Mouse (Mus musculus) thymus, postnatal 14 days (tissue): ENCODE data around the gene Sept8.
"Not testable (repeated sequence)": the region's sequence is repeated elsewhere in the genome, so short reads cannot be mapped to it uniquely, and the experiment has no call there.

Source experiments
- DNase-seq: peaks from one replicate; pipeline ENCODE4 v3.0.0; 2021

Sept8 gene

DNA sequence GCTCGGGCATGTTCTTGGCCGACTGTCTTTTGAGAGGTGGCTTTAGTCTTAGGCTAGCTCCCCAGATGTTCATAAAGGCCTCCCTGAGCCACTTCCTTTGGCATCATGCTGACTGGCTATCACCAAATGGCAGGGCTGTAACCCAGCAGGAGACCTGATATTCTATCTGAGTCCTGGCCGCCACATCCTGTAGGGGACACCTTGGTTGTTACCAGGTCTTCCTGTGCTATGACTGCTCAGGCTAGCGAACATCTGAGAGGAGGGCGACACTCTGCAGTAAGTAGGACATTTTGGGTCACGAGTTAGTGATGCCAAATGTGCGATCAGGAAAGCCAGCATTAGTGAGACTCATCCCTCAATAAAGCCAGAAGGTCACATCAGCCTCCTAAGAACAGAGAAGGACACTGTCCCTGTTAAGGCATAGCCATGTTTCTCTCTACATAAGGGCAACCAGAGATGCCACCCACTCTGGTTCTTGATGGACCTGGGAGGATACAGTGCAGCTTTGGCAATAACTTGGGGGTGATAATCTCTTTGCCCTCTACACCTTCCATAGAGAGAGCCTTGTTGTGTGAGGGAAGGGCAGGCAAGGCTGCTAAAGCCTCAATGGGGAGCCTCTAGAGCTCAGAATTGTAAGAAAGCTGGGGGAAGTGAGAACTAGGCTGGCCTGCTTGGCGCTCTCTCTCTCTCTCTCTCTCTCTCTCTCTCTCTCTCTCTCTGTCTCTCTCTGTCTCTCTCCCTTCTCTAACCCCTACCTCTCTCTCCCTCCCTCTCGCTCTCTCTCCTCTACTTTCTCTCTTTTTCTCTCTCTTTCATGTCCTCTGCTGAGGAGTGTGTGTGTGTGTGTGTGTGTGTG, 9.6 kb downstream of the Sept8 start:
- no peak for DNase-seq

DNA sequence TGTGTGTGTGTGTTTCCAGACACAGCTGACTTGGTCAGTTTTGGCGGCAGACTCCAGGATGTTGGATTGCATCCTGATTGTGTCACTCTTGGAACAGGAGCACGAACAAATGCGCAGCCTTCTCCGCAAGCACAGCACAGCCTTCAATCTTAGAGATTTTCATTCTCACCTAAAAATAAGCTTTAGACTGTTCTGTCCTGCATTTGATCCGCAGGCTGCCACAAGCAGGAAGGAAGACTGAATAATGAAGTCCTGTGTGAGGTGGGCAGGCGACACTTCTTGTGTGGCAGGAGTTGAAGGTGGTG, 10.1 kb downstream of the Sept8 start:
- no peak for DNase-seq

DNA sequence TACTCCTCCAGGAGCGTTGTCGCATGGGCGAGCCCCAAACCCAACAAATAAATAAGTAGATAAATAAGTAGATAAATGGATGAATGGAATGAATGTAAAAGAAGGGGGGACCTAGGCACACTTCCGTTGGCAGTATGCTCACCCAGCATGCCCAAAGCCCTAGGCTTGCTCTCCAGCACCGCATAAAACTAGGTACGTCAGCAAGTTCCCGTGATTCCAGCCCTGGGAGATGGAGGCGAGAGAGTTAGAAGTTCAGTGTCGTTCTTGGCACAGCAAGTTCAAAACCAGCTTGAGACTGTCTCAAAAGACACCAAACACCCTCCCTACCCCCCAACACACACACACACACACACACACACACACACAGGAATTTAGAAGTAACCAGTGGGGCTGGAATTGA, 10.9 kb downstream of the Sept8 start:
- no peak for DNase-seq

DNA sequence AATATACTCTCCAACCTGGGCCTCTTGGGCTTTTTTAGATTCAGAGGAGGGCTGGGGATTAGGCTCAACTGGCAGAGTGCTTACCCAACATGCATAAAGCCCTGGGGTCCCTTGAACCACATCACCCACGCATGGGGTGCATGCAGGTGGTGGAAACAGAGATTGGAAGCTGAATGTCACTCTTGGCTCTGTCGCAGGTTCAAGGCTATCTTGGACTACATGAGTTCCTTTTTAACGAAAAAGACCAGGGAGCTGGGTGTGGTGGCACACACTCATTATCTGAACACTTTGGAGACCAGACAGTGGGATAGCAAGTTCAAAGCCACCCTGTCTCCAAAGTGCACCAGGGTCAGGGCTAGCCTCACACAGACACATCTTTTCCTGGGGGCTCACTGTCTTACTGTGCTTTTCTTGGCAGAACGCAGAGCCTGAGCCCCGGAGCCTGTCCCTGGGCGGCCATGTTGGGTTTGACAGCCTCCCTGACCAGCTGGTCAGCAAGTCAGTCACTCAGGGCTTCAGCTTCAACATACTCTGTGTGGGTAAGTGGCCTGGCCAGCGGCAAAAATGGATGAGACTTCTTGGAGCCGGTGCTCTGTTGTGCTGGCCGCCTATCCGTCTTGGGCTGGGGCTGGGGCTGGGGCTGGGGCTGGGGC, 12.6 kb downstream of the Sept8 start:
- DNase-seq = no peak

DNA sequence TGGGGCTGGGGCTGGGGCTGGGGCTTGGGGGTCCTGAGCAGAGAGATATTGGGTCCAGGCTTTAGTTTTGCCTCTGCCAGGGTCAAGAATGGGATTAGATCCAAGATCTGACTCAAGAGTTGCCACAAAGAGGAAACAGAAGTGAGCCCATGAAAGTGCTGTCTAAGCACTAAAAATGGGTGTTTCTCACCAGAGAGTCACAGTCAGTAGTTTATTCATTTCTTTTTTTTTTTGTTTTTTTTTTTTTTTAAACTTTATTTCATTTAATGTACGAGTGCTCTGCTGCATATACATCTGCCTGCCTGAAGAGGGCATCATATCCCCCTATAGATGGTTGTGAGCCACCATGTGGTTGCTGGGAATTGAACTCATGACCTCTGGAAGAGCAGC, 13.2 kb downstream of the Sept8 start:
- no peak for DNase-seq

DNA sequence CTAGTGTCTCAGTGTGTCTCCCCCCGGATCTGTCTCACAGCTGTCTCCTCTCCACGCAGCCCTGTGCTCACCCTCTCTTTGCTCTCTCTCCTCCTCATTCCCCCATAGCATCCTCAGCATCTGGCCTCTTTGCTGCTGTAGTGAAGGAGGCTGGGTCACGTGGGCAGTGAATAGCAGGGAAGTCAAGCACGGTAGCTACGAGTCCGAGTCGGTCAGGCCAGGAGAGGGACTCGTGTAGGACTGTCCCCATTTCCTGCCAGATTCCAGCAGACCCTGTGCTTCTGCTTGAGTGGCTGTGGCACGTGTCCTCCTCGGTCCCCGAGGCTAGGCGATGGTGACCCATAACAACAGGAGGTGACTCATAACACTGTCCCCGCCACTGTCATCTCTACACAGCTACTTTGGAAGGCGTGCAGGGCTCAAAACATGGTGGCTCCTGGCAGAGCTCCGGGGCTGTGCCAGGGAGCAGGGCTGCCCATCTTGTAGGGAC, 20.0 kb downstream of the Sept8 start:
- DNase-seq = no peak

DNA sequence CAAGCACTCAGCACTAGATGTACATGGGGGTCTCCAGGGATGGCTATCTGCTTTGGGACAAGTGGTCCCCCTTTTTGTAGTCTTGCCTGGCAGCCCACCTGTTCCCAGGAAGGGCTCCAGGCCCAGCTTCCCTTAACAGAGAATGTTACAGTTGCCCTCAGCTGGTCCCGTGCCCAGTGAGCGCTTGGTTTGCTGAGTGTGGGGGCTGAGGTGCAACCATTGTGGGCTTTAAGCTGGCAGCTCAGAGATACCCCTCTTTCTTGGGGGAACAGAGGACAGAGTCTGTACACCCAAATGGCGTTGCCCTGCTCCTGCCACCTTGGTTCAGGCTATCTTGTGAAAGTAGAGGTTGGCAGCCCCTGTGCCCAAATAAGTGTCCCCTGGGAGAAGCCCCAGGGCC, 21.3 kb downstream of the Sept8 start:
- no peak for DNase-seq

DNA sequence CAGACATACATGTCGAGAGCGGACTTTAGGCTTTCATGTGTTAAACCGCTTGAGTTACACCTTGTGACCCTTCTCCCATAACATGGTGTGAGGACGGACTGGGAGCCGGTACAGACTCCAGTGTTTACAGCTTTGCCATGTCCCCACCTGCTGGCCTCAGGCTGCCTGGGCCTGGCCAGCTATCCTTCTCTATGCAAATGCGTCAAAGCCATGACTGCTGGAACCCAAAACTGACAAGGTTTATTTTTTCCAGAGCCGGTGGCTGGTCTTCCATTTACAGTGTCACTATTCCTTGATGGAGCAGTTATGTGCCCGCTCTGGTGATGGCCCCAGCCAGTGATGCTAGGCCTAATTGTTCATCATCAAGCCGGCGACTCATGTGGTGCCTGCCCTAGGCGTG, 22.2 kb downstream of the Sept8 start:
- DNase-seq = no peak

DNA sequence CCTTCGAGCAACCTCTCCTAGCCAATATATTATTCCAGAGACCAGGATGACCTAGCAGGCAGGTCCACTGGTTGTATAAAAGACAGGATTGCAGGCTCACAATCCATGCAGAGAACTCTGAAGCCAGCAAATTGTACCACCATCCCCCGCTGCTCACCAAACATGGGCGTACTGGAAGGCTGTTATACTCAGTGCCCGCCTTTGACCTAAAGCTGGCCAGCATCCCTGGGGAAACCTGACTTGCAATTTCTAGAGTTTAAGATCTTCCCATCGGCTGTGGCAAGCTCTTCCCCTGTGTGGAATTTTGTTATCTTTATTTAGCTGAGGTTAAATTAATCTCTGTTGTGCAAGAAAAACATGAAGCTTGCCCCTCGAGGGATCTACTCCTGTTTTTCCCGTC, 24.0 kb downstream of the Sept8 start:
- no peak for DNase-seq

DNA sequence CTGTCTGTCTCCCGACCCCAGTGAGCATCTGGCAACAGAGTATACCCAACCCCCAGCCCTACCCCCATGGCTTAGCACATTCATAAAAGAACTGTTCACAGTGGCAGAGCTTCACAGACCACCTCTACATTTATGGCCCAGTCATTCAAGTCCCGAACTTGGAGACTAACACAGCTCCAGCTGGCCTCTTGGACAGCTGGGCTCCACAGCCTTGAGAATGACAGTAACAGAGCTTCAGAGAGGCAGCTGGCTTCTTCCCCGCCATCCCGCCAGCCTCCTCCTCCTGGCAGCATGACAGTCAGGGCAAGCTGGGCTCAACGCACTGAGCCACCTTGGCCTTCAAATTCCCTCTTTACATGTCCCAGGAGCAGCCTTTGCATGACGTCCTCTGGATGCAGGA, 27.2 kb downstream of the Sept8 start:
- DNase-seq = no peak

DNA sequence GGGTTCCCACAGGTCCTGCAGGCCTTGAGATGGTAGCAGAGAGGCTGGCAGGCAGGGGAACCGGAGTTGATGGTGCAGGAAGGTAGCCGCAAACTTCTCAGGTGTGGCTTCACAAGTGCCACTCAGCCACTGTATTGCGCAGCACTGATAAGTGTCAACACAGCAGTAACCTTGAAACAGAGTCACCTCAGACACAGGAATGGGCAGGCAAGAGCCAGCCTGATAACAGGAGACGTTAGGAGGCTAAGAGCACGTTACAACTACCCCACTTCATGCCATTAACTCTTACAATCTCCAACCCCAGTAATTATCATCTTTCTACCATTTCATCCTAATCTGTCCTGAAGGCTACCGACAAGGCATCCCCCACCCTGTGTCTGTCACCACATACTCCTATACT, 28.5 kb downstream of the Sept8 start:
- no peak for DNase-seq

DNA sequence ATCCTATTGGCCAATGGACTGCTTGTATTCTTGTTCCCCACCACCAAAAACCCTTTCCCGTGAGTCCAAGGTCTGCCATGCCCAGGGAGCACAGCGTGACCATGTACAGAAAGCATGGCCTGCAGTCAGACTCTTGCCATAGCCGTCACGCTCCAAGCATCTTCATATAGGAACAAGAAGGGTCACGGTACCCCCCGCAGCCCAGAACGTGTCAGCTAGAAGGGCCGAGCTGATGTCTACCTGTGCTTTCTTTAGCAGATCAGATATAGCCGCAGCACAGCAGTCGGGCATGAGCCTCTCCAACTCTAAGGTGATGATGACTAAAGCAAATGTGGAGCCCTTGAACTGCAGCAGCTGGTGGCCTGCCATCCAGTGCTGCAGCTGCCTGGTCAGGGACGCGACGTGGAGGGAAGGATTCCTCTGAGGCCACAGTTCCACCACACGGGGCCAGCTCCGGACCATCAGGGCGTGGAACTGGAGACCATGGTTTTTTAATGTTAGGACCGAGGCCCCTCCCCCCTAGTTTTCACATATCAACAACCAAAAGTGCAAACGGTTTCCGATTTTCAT, 29.1 kb downstream of the Sept8 start:
- DNase-seq = no peak

DNA sequence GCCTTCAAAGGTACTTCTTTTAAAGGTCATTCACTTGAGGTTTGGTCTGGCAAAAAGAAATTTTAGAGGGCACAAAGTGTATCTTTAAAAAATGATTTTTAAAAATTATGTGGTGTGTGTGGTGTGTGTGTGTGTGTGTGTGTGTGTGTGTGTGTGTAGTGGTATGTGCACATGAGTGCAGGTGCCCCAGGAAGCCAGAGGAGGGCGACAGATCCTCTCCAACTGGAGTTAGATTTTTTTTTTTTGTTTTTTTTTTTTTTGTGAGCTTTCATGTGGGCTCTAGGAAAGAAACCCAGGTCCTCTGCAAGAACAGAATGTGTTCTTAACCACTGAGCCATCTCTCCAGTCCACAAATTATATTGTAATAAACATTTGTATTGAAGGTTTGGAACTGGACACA, 31.7 kb downstream of the Sept8 start:
- no peak for DNase-seq

DNA sequence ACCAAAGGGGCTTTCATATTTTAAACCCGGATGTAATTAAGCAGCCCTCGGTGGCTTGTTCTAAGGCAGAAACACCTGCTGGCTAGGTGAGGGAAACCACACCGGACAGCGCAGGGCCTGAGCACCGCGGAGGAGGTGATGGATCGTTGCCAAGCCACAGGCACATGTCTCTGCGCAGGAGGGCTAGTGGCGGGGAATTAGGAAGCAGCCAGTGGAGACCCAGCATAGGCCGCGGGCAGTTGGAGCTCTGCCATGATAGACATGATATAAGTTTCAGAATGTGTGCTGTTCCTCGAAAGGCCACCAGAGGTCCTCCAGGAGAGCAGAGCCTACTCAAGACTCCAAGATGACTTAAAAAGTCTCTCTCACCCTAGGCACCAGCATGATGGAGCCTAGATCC, 32.7 kb downstream of the Sept8 start:
- peak; percentile 24 for DNase-seq

DNA sequence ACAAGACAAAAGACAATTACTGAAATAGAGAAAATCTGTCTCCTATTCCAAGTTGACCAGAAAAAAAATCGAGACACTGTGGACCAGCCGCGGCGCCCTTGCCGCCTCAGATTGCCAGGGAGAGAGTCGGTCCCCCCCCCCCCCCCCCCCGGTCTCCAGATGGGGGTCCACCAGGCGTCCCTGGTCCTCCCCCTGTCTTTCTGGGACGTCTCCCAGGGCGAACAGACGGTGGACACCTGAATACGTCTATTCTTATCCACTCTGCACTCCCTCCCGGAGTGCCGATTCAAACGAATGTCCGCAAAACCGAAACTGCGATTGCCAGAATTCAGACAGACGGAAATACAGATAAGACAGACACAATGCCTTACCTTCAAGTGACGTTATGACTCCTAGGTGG, 37.5 kb downstream of the Sept8 start:
- not testable (repeated sequence) for DNase-seq

DNA sequence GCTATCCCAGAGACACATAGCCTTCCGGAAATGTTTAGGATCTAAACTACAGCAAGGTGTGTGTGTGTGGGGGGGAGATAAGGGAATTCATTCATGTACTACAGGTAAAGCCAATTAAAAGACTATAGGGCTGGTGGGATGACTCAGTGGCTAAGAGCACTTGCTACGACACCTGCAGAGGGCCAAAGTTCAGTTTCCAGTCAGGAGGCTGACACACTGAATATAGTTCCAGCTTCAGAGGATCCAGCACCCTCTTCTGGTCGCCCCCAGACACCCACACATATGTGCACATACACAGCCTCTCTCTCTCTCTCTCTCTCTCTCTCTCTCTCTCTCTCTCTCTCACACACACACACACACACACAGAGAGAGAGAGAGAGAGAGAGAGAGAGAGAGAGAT, 38.9 kb downstream of the Sept8 start:
- DNase-seq = not testable (repeated sequence)

DNA sequence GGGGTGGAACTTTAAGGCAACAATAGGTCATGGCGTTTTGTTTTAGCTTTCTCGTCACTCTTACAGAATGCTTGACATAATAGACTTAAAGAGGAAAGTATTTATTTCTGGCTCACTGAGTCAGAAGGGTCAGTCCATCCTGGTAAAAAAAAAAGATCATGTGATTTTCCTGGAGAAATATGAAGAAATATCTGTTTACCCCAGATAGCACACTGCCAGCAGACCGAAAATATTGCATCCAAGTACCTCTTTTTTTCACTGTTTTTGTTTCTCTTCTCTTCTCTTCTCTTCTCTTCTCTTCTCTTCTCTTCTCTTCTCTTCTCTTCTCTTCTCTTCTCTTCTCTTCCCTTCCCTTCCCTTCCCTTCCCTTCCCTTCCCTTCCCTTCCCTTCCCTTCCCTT, 40.9 kb downstream of the Sept8 start:
- not testable (repeated sequence) for DNase-seq

DNA sequence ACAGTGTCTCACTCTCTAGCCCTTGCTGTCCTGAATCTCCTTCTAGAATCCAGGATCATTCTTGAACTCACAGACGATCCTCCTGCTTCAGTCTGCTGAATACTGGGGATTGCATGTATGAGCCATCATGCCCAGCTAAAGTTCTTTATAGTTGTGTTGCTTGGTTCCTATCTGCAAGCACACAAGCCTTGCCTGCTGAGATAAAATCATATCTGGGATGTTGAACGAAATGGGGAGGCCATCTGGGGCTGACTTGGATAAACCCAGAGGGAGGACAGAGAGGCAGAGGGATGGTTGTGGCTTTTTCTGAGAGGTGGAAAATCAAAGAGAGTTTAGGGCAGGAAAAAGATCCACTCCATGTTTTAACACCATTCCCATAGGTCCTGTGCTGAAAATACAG, 42.9 kb downstream of the Sept8 start:
- no peak for DNase-seq

DNA sequence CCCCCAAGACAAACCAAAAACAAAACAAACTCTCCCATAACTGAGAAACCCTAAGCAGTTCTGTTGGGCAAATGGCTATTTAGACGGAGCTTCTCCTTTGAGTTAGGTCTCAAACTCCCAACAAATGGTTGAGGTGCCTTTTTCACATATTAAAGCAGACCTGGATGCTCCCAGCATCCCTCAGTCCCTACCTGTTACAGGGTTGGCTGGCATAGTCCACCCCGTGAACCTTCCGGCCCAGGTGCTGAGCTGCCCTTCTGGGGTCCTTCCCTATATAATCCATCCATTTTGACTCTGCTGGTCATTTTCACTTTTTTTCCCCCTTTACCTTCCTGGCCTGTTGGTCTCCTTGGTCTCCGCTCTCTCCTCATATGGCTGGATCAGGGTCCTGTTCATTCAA, 47.6 kb downstream of the Sept8 start:
- DNase-seq = peak; percentile 7

DNA sequence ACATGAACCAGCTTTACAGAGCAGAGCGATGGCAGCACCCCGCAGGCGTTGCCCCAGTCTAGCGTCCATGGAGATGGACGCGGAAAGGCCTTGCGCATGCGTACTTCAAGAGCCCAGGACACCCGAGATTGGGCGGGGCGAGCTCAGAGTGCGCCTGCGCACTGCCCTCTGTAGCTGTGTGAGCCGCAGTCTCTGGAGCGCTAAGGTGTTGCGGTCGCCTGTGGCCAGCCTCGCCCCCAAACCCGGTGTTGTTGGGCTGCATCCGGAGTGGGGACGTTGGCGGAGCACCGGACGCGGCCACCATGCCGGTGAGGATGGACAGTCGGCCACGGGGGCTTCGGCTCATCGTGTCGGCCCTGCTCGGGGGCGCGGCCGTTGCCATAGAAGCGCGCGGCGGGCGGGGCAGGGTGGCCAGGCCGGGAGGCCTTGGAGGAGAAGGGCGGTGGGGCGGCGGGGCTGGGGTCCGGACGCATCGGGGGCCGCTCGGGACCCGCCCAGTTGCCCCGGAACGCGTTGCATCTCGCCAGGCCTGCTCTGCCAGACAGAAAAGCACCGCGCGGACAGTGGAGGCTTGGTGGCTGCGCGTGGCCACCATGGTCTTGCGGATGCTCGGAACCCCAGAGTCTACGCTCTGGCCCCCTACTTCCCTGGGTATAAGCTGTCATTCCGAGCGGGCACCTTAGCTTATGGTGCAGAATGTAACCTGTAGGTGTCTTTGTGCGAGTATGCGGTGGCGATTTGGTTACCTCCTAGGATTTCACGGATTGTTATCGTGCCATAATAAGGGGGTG, 48.4 kb downstream of the Sept8 start, which contains the start of gene Kif3a:
TSS of gene Kif3a (plus strand) at position 156 of the 791 bp plus-strand sequence.
- peak; percentile 93 for DNase-seq

DNA sequence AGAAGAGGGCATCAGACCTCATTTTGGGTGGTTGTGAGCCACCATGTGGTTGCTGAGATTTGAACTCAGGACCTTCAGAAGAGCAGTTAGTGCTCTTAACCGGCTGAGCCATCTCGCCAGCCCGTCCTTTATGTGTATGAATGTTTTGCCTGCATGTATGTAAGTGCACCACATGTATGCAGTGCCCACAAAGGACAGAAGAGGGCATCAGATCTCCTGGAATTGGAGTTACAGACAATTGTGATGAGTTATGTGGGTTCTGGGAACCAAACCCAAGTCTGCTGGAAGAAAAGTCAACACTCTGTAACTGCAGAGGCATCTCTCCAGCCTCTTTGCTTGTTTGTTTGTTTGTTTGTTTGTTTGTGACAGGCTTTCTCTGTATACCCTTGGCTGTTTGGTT, 61.5 kb downstream of the Sept8 start:
- no peak for DNase-seq

DNA sequence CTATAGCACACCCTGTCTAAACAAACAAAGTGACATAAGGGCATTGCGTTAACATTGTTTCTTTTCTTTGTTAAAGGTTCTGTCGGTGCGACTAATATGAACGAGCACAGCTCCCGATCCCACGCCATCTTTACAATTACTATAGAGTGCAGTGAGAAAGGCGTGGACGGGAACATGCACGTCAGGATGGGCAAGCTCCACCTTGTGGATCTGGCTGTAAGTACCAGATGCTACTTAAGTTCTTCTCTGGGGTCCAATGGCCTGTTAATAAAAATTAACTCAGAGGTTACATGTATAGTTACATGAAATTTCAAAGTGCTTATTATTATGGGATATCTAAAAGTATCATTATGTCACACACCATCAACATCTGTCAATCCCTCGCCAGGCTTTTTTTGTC, 64.1 kb downstream of the Sept8 start:
- DNase-seq = no peak

DNA sequence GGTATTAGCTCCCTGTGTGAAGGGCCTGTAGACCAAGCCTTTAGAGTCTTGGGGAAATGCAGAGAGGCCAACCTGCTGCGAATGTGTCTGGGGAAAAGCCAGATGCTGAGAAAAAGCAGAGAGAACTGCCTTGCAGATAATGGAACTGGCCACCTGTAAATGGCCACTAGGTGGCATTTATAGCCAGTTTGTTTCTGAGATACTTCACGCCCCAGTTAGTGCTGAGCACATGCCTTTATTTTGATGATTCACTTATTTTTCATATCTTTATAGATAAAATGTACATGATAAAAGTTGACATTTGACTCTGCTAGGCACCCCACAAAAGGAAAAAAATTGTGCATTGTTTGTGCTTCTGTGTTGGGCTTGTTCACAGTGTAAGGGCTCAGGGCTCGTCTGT, 65.8 kb downstream of the Sept8 start:
- peak; percentile 8 for DNase-seq
